In the genomic region with DNA sequence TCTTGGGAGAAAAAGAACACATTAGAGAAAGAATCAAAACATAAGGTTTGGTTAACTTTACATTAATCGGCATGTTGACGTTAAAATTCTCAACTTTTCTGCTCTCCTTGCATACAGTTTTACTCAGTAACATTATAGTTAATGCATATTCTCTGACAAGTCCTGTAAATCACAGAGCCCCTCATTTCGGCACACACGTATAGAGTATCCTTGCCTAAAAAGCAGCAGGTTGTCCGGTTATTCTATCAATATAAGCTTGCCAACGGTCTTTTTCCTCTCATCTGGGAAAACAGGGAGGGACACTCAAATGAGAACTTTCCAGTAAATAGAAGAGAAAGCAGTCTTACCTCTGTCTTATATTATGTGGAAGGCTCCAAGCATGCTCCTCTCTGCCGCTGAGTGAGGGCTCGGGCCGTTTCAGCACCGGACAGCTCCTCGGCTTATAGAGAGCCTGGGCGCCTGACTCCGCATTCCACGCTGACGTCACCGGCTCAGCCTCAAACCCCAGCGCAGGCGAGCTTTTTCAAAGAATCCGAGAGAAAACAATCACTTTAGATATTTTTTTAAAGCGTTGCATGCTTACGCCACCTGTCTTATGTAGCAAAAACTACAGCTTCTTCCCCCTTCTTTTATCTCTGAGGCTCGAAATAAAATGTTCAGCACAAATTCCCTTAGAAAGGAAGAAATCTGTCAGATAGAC, we compare ENCODE assay signal across 9 mouse cellular contexts. TPM values are rescaled to one million over a fixed set of nuclear protein-coding genes. Genes with fewer than 3 reads are reported as not detected.
DNase-seq lines count a peak whose midpoint lies in the region; ATAC-seq and TF ChIP-seq lines count a peak whose summit lies in the region.
"Had no signal": no experiment of that assay in that cellular context is flagged by ENCODE, and none has a peak within 500 bp of the region (broad histone marks: within the 10 kb centered on the region; RNA-seq: fewer than 3 reads in every experiment).

TSS of gene Scg2 (minus strand) at position 512 of the 700 bp plus-strand sequence.

- no peaks in the 10 kb centered on the region for H3K27me3 ChIP-seq in cerebellum, adult 2 months (ENCODE audit: control insufficient read depth, insufficient read depth, low read length)

- no peak within 1 kb of the TSS for H3K27ac ChIP-seq in cerebellum, adult 2 months (ENCODE audit: insufficient read depth, low read length)

- ATAC-seq in hematopoietic stem cell, adult 5-6 weeks (replicated peaks in 1 of 2; ENCODE audit: insufficient read depth in 1 of 2, low FRiP score in 2 of 2, low TSS enrichment in 1 of 2, low read depth in 1 of 2, poor library complexity in 2 of 2, severe bottlenecking in 2 of 2): peak; percentile 96 to 100

- TF ChIP-seq CTCF in cerebellum, adult 2 months (IDR thresholded peaks at IDR 0.05; ENCODE audit: borderline replicate concordance, insufficient read depth, low read depth, low read length): no peak; the same call in 1 of the 2 replicates

- WGBS in cerebellum, adult 2 months: 4% methylated on average over 22 of the region's 22 CpGs

- H3K4me1 ChIP-seq in cerebellum, adult 2 months (ENCODE audit: control insufficient read depth, insufficient read depth, low read length): no peaks in the 10 kb centered on the region; the same call in 1 of the 2 replicates

- peak; percentile 88 for DNase-seq in Muller cell, postnatal 12 days (ENCODE audit: inconsistent ontology term)
- peak; percentile 92 to 95 for DNase-seq in cerebellum, adult 2 months
- peak; percentile 92 for DNase-seq in forelimb bud, embryonic 11.5 days (ENCODE audit: low read depth, low spot score)
- peak; percentile 83 for DNase-seq in layer of hippocampus, adult 11-12 months (ENCODE audit: low spot score)
- DNase-seq in lung, adult 18-20 months: peak; percentile 26 to 31
- DNase-seq in ovary, adult 18-20 months (ENCODE audit: low spot score): peak; percentile 70
- peak; percentile 45 for DNase-seq in urinary bladder, postnatal 10 days (ENCODE audit: low spot score)

- peak; percentile 64 for TF ChIP-seq POLR2A in cerebellum, adult 2 months (IDR thresholded peaks at IDR 0.05; ENCODE audit: borderline replicate concordance, insufficient read depth, low read length)

- peak within 1 kb of the TSS; percentile 59 for H3K4me3 ChIP-seq in cerebellum, adult 2 months (replicated peaks; ENCODE audit: insufficient read depth, low read depth, low read length)
- H3K4me3 ChIP-seq: erythroblast, embryonic 14.5 days had no signal

RNA-seq across cellular contexts. Expression of gene Scg2, which starts in this region (rescaled TPM):
- polyA plus RNA-seq in cerebellum, adult 2 months (2012; rRNA removed): 170 and 184 TPM in 2 replicates
- total RNA-seq in hematopoietic stem cell, adult 5-6 weeks (2017): not detected in 2 replicates
- polyA plus RNA-seq: erythroblast, embryonic 14.5 days had no signal

Comparison
In these comparisons a context has a peak if more than half of its experiments do, and no peak if none do; other contexts are left out.
1. Peak in ATAC-seq in hematopoietic stem cell, adult 5-6 weeks; RNA of the gene not detected or under 1 TPM.
2. DNase-seq: peak in every context shown above with its lines; median percentile 94 in cerebellum, adult 2 months; 92 in forelimb bud, embryonic 11.5 days; 88 in Muller cell, postnatal 12 days; 83 in layer of hippocampus, adult 11-12 months; 70 in ovary, adult 18-20 months; 45 in urinary bladder, postnatal 10 days; 28 in lung, adult 18-20 months.